Mouse (Mus musculus) liver, embryonic 13.5 days (tissue): ENCODE results near the gene Iqgap2. TPM values are rescaled to one million over a fixed set of nuclear protein-coding genes. Genes with fewer than 3 reads are reported as not detected.
A peak's percentile ranks its signal among the peaks of the same experiment; 100 is the strongest.

Source experiments
- ATAC-seq: fragments of 200-750 bp; cut with Nextera tagmentation; 2 replicates; pipeline ENCODE4 v1.8.0; 2017; ENCODE audit warnings: low read depth, mild to moderate bottlenecking, moderate number of reproducible peaks, moderate library complexity
- DNase-seq: peaks from one replicate; pipeline ENCODE4 v3.0.0; 2022
- H3K27ac ChIP-seq: fragments of 300-500 bp; sonication (generic); 2 replicates; pipeline ENCODE4 v1.5.1; 2015; ENCODE audit warnings: moderate library complexity, mild to moderate bottlenecking, inconsistent platforms
- H3K27me3 ChIP-seq: fragments of 300-500 bp; sonication (generic); 2 replicates; pipeline ENCODE4 v1.6.1; 2015; ENCODE audit warnings: mild to moderate bottlenecking, inconsistent platforms
- H3K36me3 ChIP-seq: fragments of 300-500 bp; sonication (generic); 2 replicates; pipeline ENCODE4 v1.6.1; 2015; ENCODE audit warnings: mild to moderate bottlenecking, inconsistent platforms
- H3K4me1 ChIP-seq: fragments of 300-500 bp; sonication (generic); replicated peaks from 2 replicates; pipeline ENCODE4 v1.6.1; 2015; ENCODE audit warnings: inconsistent platforms
- H3K4me2 ChIP-seq: fragments of 300-500 bp; sonication (generic); 2 replicates; pipeline ENCODE4 v1.6.1; 2015; ENCODE audit warnings: inconsistent platforms, mild to moderate bottlenecking, moderate library complexity
- H3K4me3 ChIP-seq: fragments of 300-500 bp; sonication (generic); replicated peaks from 2 replicates; pipeline ENCODE4 v1.5.1; 2015; ENCODE audit warnings: mild to moderate bottlenecking, inconsistent platforms
- H3K9ac ChIP-seq: fragments of 300-500 bp; sonication (generic); 2 replicates; pipeline ENCODE4 v1.6.1; 2015; ENCODE audit warnings: mild to moderate bottlenecking, inconsistent platforms
- H3K9me3 ChIP-seq: fragments of 300-500 bp; sonication (generic); replicated peaks from 2 replicates; pipeline ENCODE4 v1.6.1; 2016; ENCODE audit warnings: inconsistent platforms
- WGBS: fragments of 180-500 bp; shearing (Covaris S2); methylation state at CpG from one replicate; pipeline ENCODE4 v1.1.7; 2015; ENCODE audit not compliant: insufficient replicate concordance; 5-methylcytosine and 5-hydroxymethylcytosine counted together
- polyA plus RNA-seq: library from polyadenylated mRNA; unstranded; fragments of >200 nt; fragmentation: Nextera tagmentation; extraction: Ambion mirVana; gene quantifications from 2 replicates; pipeline ENCODE4 v1.2.1, GENCODE M21; 2015

Iqgap2 gene
- polyA plus RNA-seq, 1 experiment from 2014 or later: 11.9 TPM

DNA sequence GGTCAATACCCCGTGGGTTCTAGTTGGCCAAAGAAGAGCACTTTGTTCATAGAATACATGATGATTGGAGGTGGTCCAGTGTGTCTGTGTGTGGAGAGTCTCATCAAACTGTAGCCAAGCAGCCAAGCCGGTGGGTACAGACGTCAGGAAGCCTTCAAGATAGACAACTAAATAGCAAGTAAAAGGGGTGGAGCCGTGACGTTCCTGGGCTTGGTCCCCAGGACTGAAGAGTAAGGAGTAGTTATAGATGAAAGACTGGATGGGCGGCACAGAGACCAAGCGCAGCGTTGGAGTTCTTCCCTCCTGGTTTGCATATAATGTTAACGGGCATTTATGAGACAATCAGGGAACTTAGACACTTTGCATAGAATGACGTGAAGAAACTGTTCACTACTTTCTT is 279.5 kb downstream of the Iqgap2 start:
- DNase-seq: no peak
- Histone ChIP-seq H3K4me2 (0 out of 2 replicates have a peak overlapping the region, but pooled peaks have one; percentile 15), H3K4me1 (peaks cover 87% of the 10 kb centered on the region), H3K36me3 (peaks cover 42% of the 10 kb centered on the region), H3K9ac (peak overlapping the region; percentile 19; the same call in 1 of the 2 replicates), H3K4me3 (no peak overlapping the region), H3K27ac (peak overlapping the region; percentile 70), H3K9me3 (no peaks in the 10 kb centered on the region), H3K27me3 (no peaks in the 10 kb centered on the region)
- no peak for ATAC-seq
- WGBS: 75% methylated on average over 10 of the region's 10 CpGs

DNA sequence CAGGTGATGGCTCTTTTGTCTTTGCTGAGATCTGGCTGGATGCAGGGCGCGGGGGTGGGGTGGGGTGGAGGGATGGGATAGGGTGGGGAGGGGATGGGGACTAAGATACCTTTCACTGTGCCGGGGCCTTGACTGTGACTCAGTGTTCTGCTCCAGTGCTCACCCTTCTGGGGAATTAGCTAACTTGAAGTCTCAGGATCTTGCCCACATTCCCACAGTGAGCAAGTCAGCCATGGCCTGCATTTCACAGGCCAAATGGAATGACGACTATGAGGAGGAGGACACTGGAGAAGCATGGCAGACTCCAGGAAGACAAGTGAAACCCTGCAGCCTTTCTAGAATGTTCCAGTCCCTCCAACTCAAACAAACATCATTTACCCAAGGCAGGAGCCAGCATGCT is 280.0 kb downstream of the Iqgap2 start:
- no peak overlapping the region for H3K4me3 ChIP-seq
- 76% methylated on average over 4 of the region's 4 CpGs for WGBS
- no peaks in the 10 kb centered on the region for H3K9me3 ChIP-seq
- no peak overlapping the region; the same call in 1 of the 2 replicates for H3K9ac ChIP-seq
- 0 out of 2 replicates have a peak overlapping the region, but pooled peaks have one; percentile 15 for H3K4me2 ChIP-seq
- H3K36me3 ChIP-seq: peaks cover 47% of the 10 kb centered on the region
- peaks cover 86% of the 10 kb centered on the region for H3K4me1 ChIP-seq
- H3K27ac ChIP-seq: peak overlapping the region; percentile 70
- ATAC-seq (no peak), DNase-seq (no peak)
- H3K27me3 ChIP-seq: no peaks in the 10 kb centered on the region

DNA sequence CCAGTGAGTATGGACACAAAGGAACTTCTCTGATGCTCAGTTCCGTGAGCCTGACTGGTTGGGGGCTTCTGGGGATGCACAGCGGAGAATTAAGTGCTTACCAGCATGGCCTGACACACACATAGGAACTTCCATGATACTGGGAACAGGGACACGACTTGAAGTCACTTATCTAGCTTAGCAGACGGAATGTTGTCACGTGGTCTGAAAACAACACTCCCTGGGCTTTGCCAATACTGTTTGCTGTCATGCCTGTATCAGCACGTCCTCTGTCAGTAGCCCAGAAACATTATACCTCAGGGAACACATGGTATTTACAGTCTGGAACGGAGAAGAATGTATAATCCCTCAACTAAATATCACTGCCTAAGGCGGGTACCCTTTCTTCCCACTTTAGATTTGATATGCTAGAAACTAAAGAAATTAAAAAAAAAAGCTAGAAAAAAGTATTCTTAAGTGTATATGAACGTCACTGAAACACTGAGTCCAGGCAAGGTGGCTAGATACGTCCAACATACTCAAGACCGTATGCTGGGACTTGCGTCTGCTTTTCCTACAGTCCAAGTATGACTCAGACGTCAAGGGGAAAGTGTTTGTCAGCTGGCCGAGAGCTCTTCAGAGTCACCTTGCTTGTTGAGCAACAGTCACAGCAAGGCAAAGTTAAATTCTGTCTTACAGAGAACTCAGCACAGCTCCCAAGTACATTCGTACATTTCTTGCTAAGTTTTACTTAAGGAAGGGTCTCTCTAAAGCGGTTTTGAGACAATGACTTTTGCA is 280.7 kb downstream of the Iqgap2 start:
- peaks cover 55% of the 10 kb centered on the region for H3K36me3 ChIP-seq
- H3K4me1 ChIP-seq: peaks cover 78% of the 10 kb centered on the region
- no peak overlapping the region for H3K4me3 ChIP-seq
- no peaks in the 10 kb centered on the region for H3K9me3 ChIP-seq
- H3K4me2 ChIP-seq: 0 out of 2 replicates have a peak overlapping the region, but pooled peaks have one; percentile 6
- H3K27me3 ChIP-seq: no peaks in the 10 kb centered on the region
- WGBS: 58% methylated on average over 16 of the region's 16 CpGs
- DNase-seq (peak; percentile 40), ATAC-seq (peak; percentile 86)
- 0 out of 2 replicates have a peak overlapping the region, but pooled peaks have one; percentile 23 for H3K9ac ChIP-seq
- peak overlapping the region; percentile 70 for H3K27ac ChIP-seq

DNA sequence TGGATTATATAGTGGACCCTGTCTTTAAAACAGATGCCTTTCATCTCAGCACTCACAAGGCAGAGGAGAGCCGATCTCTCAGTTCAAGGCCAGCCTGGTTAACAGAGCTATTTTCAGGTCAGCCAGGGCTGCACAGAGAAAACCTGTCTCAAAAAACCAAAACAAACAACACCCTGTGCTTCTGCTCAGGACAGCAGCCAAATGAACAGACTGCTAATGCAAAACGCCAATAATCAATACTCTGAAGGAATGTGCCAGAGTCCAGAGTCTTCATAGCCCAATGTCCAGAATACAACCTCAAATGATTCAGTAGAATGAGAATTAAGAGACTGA is 282.7 kb downstream of the Iqgap2 start:
- no peak for DNase-seq
- ATAC-seq: no peak
- 75% methylated on average over 2 of the region's 2 CpGs for WGBS
- no peak overlapping the region for H3K4me2 ChIP-seq
- H3K4me3 ChIP-seq: no peak overlapping the region
- no peak overlapping the region for H3K9ac ChIP-seq
- H3K36me3 ChIP-seq: peaks cover 68% of the 10 kb centered on the region
- H3K27me3 ChIP-seq: no peaks in the 10 kb centered on the region
- no peak overlapping the region for H3K27ac ChIP-seq
- H3K4me1 ChIP-seq: peaks cover 59% of the 10 kb centered on the region
- no peaks in the 10 kb centered on the region for H3K9me3 ChIP-seq

DNA sequence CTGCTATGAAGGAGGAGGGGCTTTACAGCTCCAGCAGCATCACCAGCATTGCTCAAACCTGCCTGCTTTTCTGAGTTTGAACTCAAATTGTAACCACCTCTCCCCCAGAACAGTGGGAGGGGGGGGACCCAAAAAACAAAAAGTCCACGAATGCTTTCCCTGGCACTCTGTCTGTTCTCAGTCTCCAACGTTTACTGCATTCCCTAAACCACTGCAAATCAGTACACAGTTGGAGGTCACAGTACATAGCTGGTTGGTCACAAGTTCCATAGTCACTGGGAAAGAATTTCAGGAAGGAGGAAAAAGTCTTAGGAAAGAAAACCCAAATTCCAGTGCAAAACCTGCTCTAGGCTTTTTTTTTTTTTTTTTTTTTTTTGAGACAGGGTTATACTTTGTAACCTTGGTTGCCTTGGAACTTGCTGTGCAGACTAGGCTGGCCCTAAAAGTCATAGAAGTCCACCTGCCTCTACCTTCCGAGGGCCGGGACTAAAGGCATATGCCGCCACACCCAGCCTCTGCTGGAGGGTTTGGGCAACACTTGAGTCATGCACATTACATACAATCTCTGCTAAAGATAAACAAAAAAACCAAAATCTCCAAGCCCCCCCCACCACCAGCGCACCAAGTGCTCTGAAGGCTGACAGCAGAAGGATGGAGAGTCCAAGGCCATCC is 283.2 kb downstream of the Iqgap2 start:
- no peak overlapping the region; the same call in 1 of the 2 replicates for H3K27ac ChIP-seq
- H3K9me3 ChIP-seq: no peaks in the 10 kb centered on the region
- no peak overlapping the region for H3K4me3 ChIP-seq
- H3K36me3 ChIP-seq: peaks cover 73% of the 10 kb centered on the region
- ATAC-seq (no peak), DNase-seq (no peak)
- H3K27me3 ChIP-seq: no peaks in the 10 kb centered on the region
- no peak overlapping the region for H3K9ac ChIP-seq
- WGBS: 69% methylated on average over 6 of the region's 6 CpGs
- H3K4me1 ChIP-seq: peaks cover 58% of the 10 kb centered on the region
- no peak overlapping the region for H3K4me2 ChIP-seq

DNA sequence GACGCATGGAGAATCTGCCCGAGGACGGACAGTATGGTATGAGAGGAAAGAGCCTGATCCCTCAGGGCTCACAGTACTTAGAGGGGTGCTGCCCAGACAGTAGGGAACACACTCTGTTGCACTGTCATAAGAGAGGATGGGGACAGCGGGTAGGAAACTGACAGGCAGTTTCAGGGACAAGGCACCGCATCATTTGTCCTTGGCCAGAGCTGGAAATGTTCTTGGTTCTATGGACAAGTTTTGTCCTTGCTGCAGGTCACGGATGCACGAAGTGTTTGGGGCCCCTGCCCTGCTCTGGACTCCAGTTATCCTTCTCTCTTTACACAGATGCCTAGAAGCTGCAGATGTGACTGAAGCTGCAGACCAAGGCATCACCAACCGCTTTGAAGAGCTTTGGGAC is 284.7 kb downstream of the Iqgap2 start:
- no peak for DNase-seq
- 0 out of 2 replicates have a peak overlapping the region, but pooled peaks have one; percentile 5 for H3K27ac ChIP-seq
- H3K27me3 ChIP-seq: no peaks in the 10 kb centered on the region
- peaks cover 74% of the 10 kb centered on the region for H3K36me3 ChIP-seq
- H3K9me3 ChIP-seq: no peaks in the 10 kb centered on the region
- no peak overlapping the region for H3K4me3 ChIP-seq
- H3K4me2 ChIP-seq: no peak overlapping the region
- H3K9ac ChIP-seq: no peak overlapping the region
- ATAC-seq: no peak
- peaks cover 48% of the 10 kb centered on the region for H3K4me1 ChIP-seq
- WGBS: 85% methylated on average over 8 of the region's 8 CpGs

DNA sequence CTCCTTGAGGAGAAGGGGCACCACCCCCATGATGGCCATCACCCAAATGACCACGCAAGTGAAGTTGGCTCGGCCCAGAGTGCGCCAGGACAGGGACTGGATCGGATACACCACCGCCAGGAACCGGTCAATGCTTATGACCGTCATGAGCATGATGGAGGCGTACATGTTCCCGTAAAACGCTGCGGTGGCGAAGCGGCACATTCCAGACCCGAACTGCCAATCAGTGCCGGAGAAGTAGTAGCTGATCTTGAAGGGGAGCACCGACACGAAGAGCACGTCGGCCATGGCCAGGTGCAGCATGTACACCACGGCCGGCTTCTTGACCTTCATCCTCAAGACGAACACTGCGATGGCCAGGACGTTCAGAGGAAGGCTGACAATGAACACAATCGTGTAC is 287.4 kb downstream of the Iqgap2 start:
- H3K9me3 ChIP-seq: no peaks in the 10 kb centered on the region
- H3K4me3 ChIP-seq: no peak overlapping the region
- H3K4me1 ChIP-seq: peaks cover 21% of the 10 kb centered on the region
- H3K27ac ChIP-seq: no peak overlapping the region
- no peak for DNase-seq
- H3K9ac ChIP-seq: no peak overlapping the region
- peaks cover 70% of the 10 kb centered on the region for H3K36me3 ChIP-seq
- H3K4me2 ChIP-seq: no peak overlapping the region
- H3K27me3 ChIP-seq: no peaks in the 10 kb centered on the region
- no peak for ATAC-seq
- 94% methylated on average over 25 of the region's 25 CpGs for WGBS

DNA sequence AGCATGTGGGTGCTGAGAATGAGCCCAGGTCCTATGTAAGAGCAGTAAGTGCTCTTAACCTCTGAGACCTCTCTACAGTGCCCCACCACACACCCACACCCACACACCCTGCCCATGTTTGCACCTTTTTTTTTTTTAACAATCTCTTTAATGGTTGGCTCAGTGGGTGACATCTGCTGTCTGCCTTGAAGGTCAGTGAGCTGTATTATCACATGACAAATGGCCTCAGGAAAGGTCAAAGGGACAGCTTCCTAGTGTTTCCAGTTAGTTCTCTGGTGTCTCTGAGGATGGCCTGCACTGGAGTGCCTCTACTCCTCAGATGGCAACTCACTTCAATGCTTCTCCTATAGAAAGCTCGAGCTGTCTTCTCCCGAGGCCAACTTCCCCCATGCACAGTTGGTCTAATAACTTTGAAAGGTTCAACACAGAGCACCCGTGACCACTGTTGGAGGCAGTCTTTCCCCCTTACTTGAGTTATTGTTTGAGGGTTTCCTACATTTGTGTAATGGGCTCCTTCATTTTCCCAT is 291.8 kb downstream of the Iqgap2 start:
- 0 out of 2 replicates have a peak, but pooled peaks cover 7% of the 10 kb centered on the region for H3K4me1 ChIP-seq
- no peak for DNase-seq
- H3K27ac ChIP-seq: no peak overlapping the region
- H3K9me3 ChIP-seq: no peaks in the 10 kb centered on the region
- H3K9ac ChIP-seq: no peak overlapping the region
- no peaks in the 10 kb centered on the region for H3K27me3 ChIP-seq
- H3K36me3 ChIP-seq: peaks cover 37% of the 10 kb centered on the region
- 45% methylated on average over 3 of the region's 3 CpGs for WGBS
- no peak overlapping the region for H3K4me3 ChIP-seq
- no peak overlapping the region for H3K4me2 ChIP-seq
- ATAC-seq: no peak

DNA sequence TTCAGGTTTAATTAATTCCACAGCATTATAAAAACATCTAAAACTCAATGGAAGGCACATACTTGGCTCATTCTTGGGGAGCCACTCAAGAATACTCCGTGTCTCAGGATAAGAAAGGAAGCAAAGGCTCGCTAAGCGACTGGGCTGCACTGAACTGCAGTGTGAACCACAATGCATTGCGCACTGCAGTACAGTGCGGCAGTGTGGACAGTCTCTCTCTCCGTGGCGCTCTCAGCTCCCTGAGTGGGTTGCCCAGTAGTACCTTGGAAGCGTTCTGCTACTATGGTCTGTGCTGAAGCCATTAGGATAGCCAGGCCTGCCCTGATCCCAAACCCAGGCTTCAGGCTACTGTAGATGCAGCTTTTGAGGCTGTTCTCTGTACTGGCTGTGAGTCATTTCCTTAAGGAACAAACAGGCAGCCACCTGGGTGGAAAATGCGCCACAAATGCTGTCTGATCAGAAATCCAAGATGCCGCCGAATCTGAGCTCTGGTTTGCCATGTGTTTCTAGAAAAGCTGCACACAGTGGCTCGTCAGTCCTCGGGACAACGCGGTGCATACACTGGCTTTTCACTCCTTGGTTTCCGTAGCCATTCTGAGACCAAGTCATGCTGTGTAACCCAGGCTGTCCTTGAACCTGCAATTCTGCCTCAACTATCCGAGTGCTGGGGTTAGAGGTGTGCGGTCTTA is 293.3 kb downstream of the Iqgap2 start:
- no peak overlapping the region for H3K9ac ChIP-seq
- H3K36me3 ChIP-seq: peaks cover 21% of the 10 kb centered on the region
- H3K27ac ChIP-seq: no peak overlapping the region
- ATAC-seq (0 out of 2 replicates have a peak, but pooled peaks have one; percentile 25), DNase-seq (no peak)
- 77% methylated on average over 18 of the region's 18 CpGs for WGBS
- H3K4me2 ChIP-seq: no peak overlapping the region
- H3K4me3 ChIP-seq: no peak overlapping the region
- H3K27me3 ChIP-seq: peaks cover 3% of the 10 kb centered on the region; the same call in 1 of the 2 replicates
- 0 out of 2 replicates have a peak, but pooled peaks cover 7% of the 10 kb centered on the region for H3K4me1 ChIP-seq
- no peaks in the 10 kb centered on the region for H3K9me3 ChIP-seq

DNA sequence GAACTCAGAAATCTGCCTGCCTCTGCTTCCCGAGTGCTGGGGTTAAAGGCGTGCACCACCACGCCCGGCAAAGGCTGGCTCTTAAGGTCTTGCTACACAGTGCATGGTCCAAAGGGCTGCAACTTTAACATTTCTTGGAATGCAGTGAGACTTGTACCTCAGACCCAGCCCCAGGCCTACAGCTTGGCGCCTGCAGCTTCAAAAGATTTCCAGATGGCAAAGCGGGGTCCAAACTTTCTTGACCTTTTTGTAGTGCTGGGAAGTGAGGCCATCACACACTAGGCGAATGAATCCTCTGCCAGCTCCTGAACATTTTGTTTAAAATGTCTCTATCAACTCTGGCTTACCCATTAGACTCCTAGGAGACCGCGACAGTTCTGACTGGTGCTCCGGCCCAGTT is 294.1 kb downstream of the Iqgap2 start:
- Histone ChIP-seq H3K4me3 (no peak overlapping the region), H3K9ac (no peak overlapping the region), H3K27me3 (peaks cover 6% of the 10 kb centered on the region), H3K36me3 (peaks cover 13% of the 10 kb centered on the region), H3K4me1 (0 out of 2 replicates have a peak, but pooled peaks cover 9% of the 10 kb centered on the region), H3K9me3 (no peaks in the 10 kb centered on the region), H3K27ac (no peak overlapping the region), H3K4me2 (no peak overlapping the region)
- 82% methylated on average over 10 of the region's 10 CpGs for WGBS
- no peak for ATAC-seq
- no peak for DNase-seq

DNA sequence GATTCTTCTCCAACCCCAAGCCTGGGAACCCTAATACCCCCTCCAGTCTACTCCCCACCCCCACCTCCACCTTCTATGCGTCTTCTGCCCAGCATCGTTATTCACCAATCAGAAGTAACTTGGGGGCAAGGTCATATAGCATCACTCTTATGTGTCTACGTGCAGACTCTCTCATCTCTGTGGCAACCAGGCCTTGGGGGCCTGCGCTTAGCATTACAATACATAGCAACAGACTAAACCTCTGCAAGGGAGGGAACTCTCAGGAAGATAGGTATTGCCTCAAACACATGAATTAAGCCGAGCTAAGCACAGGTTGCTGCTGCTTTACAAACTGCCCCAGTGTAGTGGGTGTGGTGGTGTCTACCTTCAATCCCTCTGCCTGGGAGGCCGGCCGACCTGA is 295.0 kb downstream of the Iqgap2 start:
- no peak overlapping the region for H3K4me3 ChIP-seq
- H3K36me3 ChIP-seq: peaks cover 10% of the 10 kb centered on the region
- H3K27me3 ChIP-seq: peaks cover 11% of the 10 kb centered on the region
- 81% methylated on average over 7 of the region's 7 CpGs for WGBS
- H3K9me3 ChIP-seq: no peaks in the 10 kb centered on the region
- ATAC-seq (no peak), DNase-seq (no peak)
- no peak overlapping the region for H3K27ac ChIP-seq
- H3K9ac ChIP-seq: no peak overlapping the region
- 0 out of 2 replicates have a peak, but pooled peaks cover 7% of the 10 kb centered on the region for H3K4me1 ChIP-seq
- no peak overlapping the region for H3K4me2 ChIP-seq
